Mouse (Mus musculus) mouse embryonic stem cell (cell line): ENCODE results near the gene Pcbp3.

Source experiments
- in situ Hi-C, 2 experiments: fragments of 300-500 bp; cut with MboI; formaldehyde crosslinking; loops; 1 replicate in 1 of 2; 3 replicates in 1 of 2; pipeline ENCODE4 v1.14.3; 2019 to 2020; ENCODE audit warnings: low sequenced_read_pairs in 2 of 2, low pct_unique_long_range_greater_than_20kb in 1 of 2, mixed read lengths in 1 of 2; ENCODE audit not compliant: unreplicated experiment in 1 of 2

Gene Pcbp3

GRCm38 (mm10) chr10:76725682-76726285 is 235.9 kb downstream of the Pcbp3 start, which contains the start of gene Col6a1:
Gene Col6a1, minus strand, starts transcription at chr10:76726168.
- in situ Hi-C loops, result loop anchor here in 1 of 2 experiments (25.0 kb wide), 1 partner anchor 413 kb away; no protein-coding TSS in a partner anchor

- in situ Hi-C loops, result loop anchor here in 1 of 2 experiments (25.0 kb wide), 1 partner anchor 413 kb away; no protein-coding TSS in a partner anchor
Observed at GRCm38 (mm10) chr10:76725097-76725496, 236.6 kb downstream of the Pcbp3 start.

GRCm38 (mm10) chr10:76724231-76724736 is 237.4 kb downstream of the Pcbp3 start:
- in situ Hi-C loops, result no loop called here

GRCm38 (mm10) chr10:76722751-76723450 is 238.8 kb downstream of the Pcbp3 start:
- in situ Hi-C loops, result no loop called here

- in situ Hi-C loops, result no loop called here
Observed at GRCm38 (mm10) chr10:76721746-76722145, 239.9 kb downstream of the Pcbp3 start.

GRCm38 (mm10) chr10:76721216-76721615 is 240.5 kb downstream of the Pcbp3 start:
- in situ Hi-C loops, result no loop called here

- in situ Hi-C loops, result no loop called here
Observed at GRCm38 (mm10) chr10:76717631-76718030, 244.1 kb downstream of the Pcbp3 start.

- in situ Hi-C loops, result no loop called here
Observed at GRCm38 (mm10) chr10:76717026-76717425, 244.7 kb downstream of the Pcbp3 start.

- in situ Hi-C loops, result no loop called here
Observed at GRCm38 (mm10) chr10:76714303-76714702, 247.4 kb downstream of the Pcbp3 start.

GRCm38 (mm10) chr10:76712500-76712899 is 249.2 kb downstream of the Pcbp3 start:
- in situ Hi-C loops, result no loop called here
